Mouse (Mus musculus) kidney, postnatal 14 days (tissue): ENCODE measurements around the gene Tmprss13.

Source experiments
- DNase-seq: peaks from one replicate; pipeline ENCODE4 v3.0.0; 2022; ENCODE audit warnings: mixed read lengths

Tmprss13 gene

GRCm38 (mm10) chr9:45318855-45319254 is at the start of gene Tmprss13:
TSS of gene Tmprss13 (plus strand) at chr9:45319100.
- no peak for DNase-seq

- no peak for DNase-seq
Observed at GRCm38 (mm10) chr9:45272213-45272612, 46.7 kb upstream of the Tmprss13 start.

- no peak for DNase-seq
Observed at GRCm38 (mm10) chr9:45274218-45274617, 44.7 kb upstream of the Tmprss13 start.

GRCm38 (mm10) chr9:45274635-45275034 is 44.3 kb upstream of the Tmprss13 start:
- DNase-seq = no peak

- DNase-seq = no peak
Observed at GRCm38 (mm10) chr9:45280059-45280458, 38.8 kb upstream of the Tmprss13 start.

GRCm38 (mm10) chr9:45280891-45281290 is 38.0 kb upstream of the Tmprss13 start:
- no peak for DNase-seq

- DNase-seq = no peak
Observed at GRCm38 (mm10) chr9:45282466-45282865, 36.4 kb upstream of the Tmprss13 start.

GRCm38 (mm10) chr9:45291481-45292168 is 27.3 kb upstream of the Tmprss13 start:
- no peak for DNase-seq

- DNase-seq = no peak
Observed at GRCm38 (mm10) chr9:45294210-45295011, 24.5 kb upstream of the Tmprss13 start.

GRCm38 (mm10) chr9:45299231-45300006 is 19.5 kb upstream of the Tmprss13 start:
- DNase-seq = peak; percentile 33

GRCm38 (mm10) chr9:45300422-45301104 is 18.3 kb upstream of the Tmprss13 start:
- peak; percentile 92 for DNase-seq

GRCm38 (mm10) chr9:45301771-45302170 is 17.1 kb upstream of the Tmprss13 start:
- no peak for DNase-seq

GRCm38 (mm10) chr9:45306746-45307410 is 12.0 kb upstream of the Tmprss13 start:
- DNase-seq = no peak

GRCm38 (mm10) chr9:45308521-45308920 is 10.4 kb upstream of the Tmprss13 start:
- no peak for DNase-seq

GRCm38 (mm10) chr9:45311858-45312257 is 7.0 kb upstream of the Tmprss13 start:
- no peak for DNase-seq

GRCm38 (mm10) chr9:45313913-45314312 is 5.0 kb upstream of the Tmprss13 start:
- no peak for DNase-seq

- peak; percentile 50 for DNase-seq
Observed at GRCm38 (mm10) chr9:45317635-45318034, 1.3 kb upstream of the Tmprss13 start.

- no peak for DNase-seq
Observed at GRCm38 (mm10) chr9:45321465-45321864, 2.6 kb downstream of the Tmprss13 start.

- no peak for DNase-seq
Observed at GRCm38 (mm10) chr9:45321946-45322430, 3.1 kb downstream of the Tmprss13 start.

GRCm38 (mm10) chr9:45326390-45326789 is 7.5 kb downstream of the Tmprss13 start:
- DNase-seq = no peak

GRCm38 (mm10) chr9:45328263-45328662 is 9.4 kb downstream of the Tmprss13 start:
- no peak for DNase-seq

GRCm38 (mm10) chr9:45329577-45329976 is 10.7 kb downstream of the Tmprss13 start:
- no peak for DNase-seq
